Mouse (Mus musculus): ENCODE results near the gene Cep135. TPM values are rescaled to one million over a fixed set of nuclear protein-coding genes. Genes with fewer than 3 reads are reported as not detected.

Gene Cep135
- 8.7 and 9.7 TPM in 2 replicates for polyA plus RNA-seq (2015; fragmentation: Nextera tagmentation; extraction: Ambion mirVana)

DNA sequence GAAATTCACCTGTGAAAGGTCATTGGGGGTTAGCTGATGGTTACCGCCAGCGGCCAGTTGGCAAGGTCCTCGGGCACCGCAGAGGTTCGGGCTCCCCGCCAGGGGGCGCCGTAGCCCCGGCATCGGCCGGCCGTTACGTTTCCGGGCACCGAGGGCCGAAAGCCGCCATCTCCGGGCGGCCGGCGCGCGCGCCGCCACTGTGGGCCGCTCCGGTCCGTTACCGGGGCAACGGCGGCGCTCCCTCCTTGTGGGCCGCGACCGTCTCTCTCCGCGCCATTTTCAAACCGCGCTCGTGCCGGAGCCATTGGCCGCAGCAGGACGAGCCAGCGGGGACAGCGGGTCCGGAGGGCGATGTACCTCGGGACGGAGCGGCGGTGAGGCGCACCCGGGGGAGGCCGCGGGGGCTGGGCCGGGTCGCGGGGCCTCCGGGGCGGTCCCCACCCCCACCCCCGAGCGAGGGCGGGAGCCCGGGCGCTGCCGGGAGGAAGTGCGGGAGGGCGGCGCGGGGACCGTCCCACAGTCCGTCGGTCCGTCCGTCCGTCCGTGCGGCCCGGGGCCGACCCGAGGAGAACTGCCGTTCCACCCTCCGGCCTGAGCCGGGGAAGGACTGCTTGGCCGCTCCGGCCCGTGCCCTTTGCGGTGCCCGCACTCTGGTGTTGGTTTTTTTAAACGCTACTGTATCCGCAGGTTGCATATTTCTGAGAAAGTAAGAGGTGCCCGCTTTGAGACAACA is at the start of gene Cep135:
Cep135 (plus strand) TSS at position 148 of the 733 bp plus-strand sequence.
- Histone ChIP-seq H3K9ac (peak within 1 kb of the TSS; percentile 86), H3K4me1 (peaks cover 12% of the 10 kb centered on the region), H3K4me2 (replicated peaks) (peak within 1 kb of the TSS; percentile 73), H3K27ac (peak within 1 kb of the TSS; percentile 73), H3K9me3 (no peaks in the 10 kb centered on the region), H3K27me3 (no peaks in the 10 kb centered on the region), H3K36me3 (peaks cover 18% of the 10 kb centered on the region), H3K4me3 (peak within 1 kb of the TSS; percentile 89)
- under 1% methylated on average over 88 of the region's 92 CpGs for WGBS
- peak; percentile 98 for ATAC-seq (ENCODE audit: low FRiP score, low read depth)

DNA sequence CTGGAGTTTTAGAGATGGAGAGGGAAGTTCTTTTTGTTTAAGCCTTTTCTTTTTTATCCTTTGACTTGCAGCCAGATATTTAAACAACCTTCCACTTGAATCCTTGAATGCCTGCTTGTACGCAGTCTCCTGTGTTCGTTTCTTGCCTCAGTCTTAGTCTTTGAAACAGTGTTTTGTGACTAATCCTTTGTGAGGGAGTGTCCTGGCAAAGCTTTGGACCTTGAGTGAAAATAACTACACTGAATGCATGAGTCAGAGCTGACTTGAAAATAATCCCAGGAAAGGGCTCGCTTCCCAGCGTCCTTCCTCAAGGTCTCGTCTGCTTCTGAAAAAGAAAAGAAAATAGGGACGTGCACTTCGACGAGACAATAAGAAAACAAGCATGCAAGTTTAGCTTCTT is 48.3 kb upstream of the Cep135 start:
- ATAC-seq (ENCODE audit: low FRiP score, low read depth) = no peak
- Histone ChIP-seq H3K9ac (no peak overlapping the region), H3K27me3 (no peaks in the 10 kb centered on the region), H3K4me3 (no peak overlapping the region), H3K4me2 (replicated peaks) (no peak overlapping the region), H3K9me3 (no peaks in the 10 kb centered on the region), H3K36me3 (peaks cover 67% of the 10 kb centered on the region), H3K27ac (no peak overlapping the region), H3K4me1 (no peaks in the 10 kb centered on the region)
- WGBS = 89% methylated on average over 8 of the region's 8 CpGs

DNA sequence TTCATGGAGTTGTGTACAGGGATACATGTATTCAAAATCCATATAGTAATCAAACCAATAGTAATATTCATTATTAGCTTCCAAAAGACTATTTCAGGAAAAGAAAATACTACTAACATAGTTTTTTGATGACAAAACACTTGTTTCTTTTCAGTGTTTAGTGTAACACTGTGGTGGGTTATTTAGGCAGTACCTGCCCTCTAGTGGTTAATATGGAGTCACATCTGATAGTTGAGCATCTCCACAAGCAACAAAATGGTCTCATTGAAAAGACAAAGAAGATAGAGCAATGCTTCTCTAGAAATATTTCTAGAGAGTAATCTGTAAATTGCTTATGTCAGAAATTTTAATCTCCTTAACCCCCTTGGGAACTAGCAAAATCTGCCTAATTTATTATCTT is 47.7 kb upstream of the Cep135 start:
- H3K36me3 ChIP-seq = peaks cover 66% of the 10 kb centered on the region
- no peak overlapping the region for H3K4me3 ChIP-seq
- no peak overlapping the region for H3K27ac ChIP-seq
- H3K9ac ChIP-seq = no peak overlapping the region
- H3K27me3 ChIP-seq = no peaks in the 10 kb centered on the region
- no peak overlapping the region for H3K4me2 ChIP-seq (replicated peaks)
- H3K4me1 ChIP-seq = no peaks in the 10 kb centered on the region
- no peaks in the 10 kb centered on the region for H3K9me3 ChIP-seq
- no peak for ATAC-seq (ENCODE audit: low FRiP score, low read depth)

DNA sequence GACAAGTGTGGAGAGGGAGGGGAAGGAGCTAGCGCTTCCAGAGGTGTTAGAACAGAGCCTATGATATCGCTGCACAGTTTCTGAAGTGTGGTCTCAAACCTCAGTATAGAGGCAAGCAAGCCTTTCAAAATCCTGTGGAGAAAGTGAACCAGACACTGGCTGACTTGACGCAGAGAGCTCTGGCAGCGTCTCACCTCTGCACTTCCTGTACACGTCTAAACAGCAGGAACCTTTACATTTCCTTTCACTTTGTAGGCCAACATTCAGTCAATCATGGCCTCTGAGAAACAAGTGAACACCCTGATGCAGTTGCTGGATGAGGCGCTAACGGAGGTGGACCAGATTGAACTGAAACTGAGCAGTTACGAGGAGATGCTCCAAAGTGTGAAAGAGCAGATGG is 45.3 kb upstream of the Cep135 start:
- Histone ChIP-seq H3K27ac (no peak overlapping the region), H3K27me3 (no peaks in the 10 kb centered on the region), H3K4me3 (no peak overlapping the region), H3K36me3 (peaks cover 50% of the 10 kb centered on the region), H3K9me3 (no peaks in the 10 kb centered on the region), H3K9ac (no peak overlapping the region), H3K4me2 (replicated peaks) (no peak overlapping the region), H3K4me1 (no peaks in the 10 kb centered on the region)
- ATAC-seq (ENCODE audit: low FRiP score, low read depth) = no peak
- 94% methylated on average over 8 of the region's 8 CpGs for WGBS

DNA sequence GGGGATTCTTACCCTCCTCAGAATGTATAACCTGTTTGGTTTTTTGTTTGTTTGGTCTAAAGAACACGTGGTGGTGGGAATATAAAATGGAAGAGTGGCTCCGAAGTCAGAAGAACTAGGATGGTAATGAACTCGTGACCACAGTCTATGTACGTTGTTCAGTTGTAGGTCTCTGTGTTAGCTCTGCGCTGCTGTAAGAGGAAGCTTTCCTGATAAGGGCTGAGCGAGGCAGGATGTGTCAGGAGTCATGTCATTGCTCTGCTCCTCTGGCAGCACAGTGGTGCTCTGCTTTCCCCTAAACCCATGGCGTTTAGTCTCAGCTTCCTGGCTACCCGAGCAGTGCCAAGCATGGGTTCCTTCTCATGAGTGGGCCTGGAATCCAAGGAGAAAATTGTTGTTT is 38.1 kb upstream of the Cep135 start:
- peaks cover 27% of the 10 kb centered on the region for H3K36me3 ChIP-seq
- no peaks in the 10 kb centered on the region for H3K4me1 ChIP-seq
- WGBS = 93% methylated on average over 8 of the region's 8 CpGs
- ATAC-seq (ENCODE audit: low FRiP score, low read depth) = no peak
- H3K27me3 ChIP-seq = no peaks in the 10 kb centered on the region
- H3K9ac ChIP-seq = no peak overlapping the region
- no peaks in the 10 kb centered on the region for H3K9me3 ChIP-seq
- H3K27ac ChIP-seq = no peak overlapping the region
- H3K4me2 ChIP-seq (replicated peaks) = no peak overlapping the region
- no peak overlapping the region for H3K4me3 ChIP-seq

DNA sequence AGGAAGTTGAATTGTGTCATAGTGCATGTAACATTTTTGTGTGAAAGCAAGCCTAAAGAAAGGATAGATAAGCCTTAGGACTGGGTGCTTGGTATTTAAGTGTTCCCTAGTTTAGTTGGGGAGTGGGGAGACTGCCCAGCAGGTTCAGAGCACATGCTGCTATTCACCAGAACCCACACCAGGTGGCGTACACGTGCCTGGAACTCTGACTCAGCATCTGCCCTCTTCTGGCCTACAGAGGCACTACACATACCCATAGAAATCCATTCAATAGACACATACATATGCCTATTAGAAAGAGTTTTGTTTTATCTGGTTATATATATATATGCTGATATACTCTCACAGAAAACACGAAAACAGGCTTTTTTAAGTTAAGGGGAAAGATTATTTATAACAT is 23.2 kb upstream of the Cep135 start:
- no peak overlapping the region for H3K4me2 ChIP-seq (replicated peaks)
- H3K27me3 ChIP-seq = no peaks in the 10 kb centered on the region
- no peak overlapping the region for H3K9ac ChIP-seq
- ATAC-seq (ENCODE audit: low FRiP score, low read depth) = no peak
- WGBS = 38% methylated on average over 3 of the region's 3 CpGs
- H3K4me1 ChIP-seq = no peaks in the 10 kb centered on the region
- peaks cover 73% of the 10 kb centered on the region for H3K36me3 ChIP-seq
- no peak overlapping the region for H3K27ac ChIP-seq
- H3K4me3 ChIP-seq = no peak overlapping the region
- H3K9me3 ChIP-seq = no peaks in the 10 kb centered on the region

DNA sequence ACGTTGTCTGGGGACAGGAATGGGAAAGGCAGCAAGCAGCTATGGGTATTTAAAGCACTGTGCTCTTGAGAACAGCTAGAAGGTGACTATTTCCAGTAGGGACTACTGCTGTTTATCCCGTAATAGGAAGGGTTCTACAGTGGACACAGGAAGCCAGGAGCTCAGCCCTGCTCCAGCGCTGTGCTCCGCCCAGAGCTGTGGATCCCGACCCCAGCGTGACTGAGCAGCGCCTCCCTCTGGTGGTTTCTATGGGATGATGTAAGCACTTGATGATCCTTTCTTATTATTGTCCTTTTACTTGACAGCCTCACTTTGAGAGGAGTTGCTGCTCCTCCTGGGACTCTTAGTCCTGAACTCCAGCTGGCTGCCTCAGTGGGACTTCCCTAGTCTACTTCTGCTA is 14.2 kb upstream of the Cep135 start:
- Histone ChIP-seq H3K36me3 (peaks cover 24% of the 10 kb centered on the region), H3K27me3 (no peaks in the 10 kb centered on the region), H3K9me3 (no peaks in the 10 kb centered on the region), H3K4me1 (no peaks in the 10 kb centered on the region), H3K27ac (no peak overlapping the region), H3K4me2 (replicated peaks) (no peak overlapping the region), H3K4me3 (no peak overlapping the region), H3K9ac (no peak overlapping the region)
- no peak for ATAC-seq (ENCODE audit: low FRiP score, low read depth)
- 79% methylated on average over 7 of the region's 7 CpGs for WGBS

DNA sequence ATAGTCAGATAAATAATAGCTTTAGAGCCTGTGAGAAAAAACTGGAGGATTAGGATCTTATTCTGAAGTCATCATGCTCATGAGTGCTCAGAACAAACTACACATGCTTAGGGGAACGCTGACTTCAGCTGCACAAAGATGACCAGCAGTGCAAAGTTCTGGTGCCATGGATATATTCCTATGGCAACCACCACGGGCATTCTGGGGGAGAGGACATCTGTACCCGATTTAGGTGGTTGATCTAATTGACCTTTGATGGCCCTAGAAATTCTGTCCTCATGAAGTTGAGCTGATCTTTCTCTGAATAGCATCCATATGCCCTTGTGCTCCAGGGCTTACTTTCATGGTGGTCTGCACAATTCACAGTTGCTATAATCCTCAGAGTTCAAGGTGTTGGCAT is 11.5 kb upstream of the Cep135 start:
- H3K27me3 ChIP-seq = no peaks in the 10 kb centered on the region
- no peak overlapping the region for H3K9ac ChIP-seq
- H3K36me3 ChIP-seq = no peaks in the 10 kb centered on the region
- no peak for ATAC-seq (ENCODE audit: low FRiP score, low read depth)
- WGBS = 30% methylated on average over 3 of the region's 3 CpGs
- H3K4me2 ChIP-seq (replicated peaks) = no peak overlapping the region
- H3K27ac ChIP-seq = no peak overlapping the region
- H3K4me1 ChIP-seq = no peaks in the 10 kb centered on the region
- H3K9me3 ChIP-seq = no peaks in the 10 kb centered on the region
- H3K4me3 ChIP-seq = no peak overlapping the region

DNA sequence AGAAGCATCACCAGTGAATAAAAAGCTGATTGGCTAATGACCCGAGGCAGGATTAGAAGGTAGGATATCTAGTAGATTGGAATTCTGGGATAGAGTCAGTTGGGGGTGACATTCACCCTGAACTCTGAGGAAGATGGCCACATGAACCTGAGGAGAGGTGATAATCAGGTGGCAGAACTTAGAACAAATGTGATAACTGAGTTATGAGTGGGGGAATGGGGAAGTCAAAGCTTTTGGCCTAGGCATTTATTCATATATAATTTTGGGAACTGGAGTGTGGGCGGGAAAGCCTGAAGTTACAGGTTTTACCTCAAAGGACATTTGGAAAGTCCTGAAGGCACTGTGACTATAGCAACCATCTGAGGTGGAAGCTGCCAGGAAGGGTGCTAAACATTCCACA is 3.1 kb upstream of the Cep135 start:
- Histone ChIP-seq H3K9me3 (no peaks in the 10 kb centered on the region), H3K27ac (no peak overlapping the region), H3K4me1 (peaks cover 11% of the 10 kb centered on the region), H3K27me3 (no peaks in the 10 kb centered on the region), H3K9ac (no peak overlapping the region), H3K36me3 (no peaks in the 10 kb centered on the region), H3K4me3 (no peak overlapping the region), H3K4me2 (replicated peaks) (no peak overlapping the region)
- no peak for ATAC-seq (ENCODE audit: low FRiP score, low read depth)
- WGBS = 80% methylated on average over 2 of the region's 2 CpGs

DNA sequence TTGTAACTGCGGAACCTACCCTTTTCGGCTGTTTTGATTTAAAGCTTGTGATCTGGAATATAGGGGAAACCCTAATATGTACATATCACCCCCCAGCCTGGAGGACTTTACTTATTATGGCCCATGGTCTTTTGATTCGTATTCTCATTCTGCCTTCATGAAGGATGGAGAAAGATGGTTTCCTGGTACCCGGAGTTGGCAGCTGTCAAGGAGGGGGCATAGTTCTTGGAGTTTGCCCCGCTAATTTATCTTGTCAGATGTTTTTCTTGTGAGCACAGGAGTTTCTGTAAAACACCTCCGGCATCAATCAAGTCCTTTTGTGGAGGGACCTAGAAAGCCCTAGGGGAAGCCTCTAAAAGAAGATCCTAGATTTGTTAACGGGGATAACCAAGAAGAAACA is 813 bp downstream of the Cep135 start:
- Histone ChIP-seq H3K36me3 (peaks cover 24% of the 10 kb centered on the region), H3K27ac (no peak overlapping the region), H3K4me2 (replicated peaks) (peak overlapping the region; percentile 73), H3K27me3 (no peaks in the 10 kb centered on the region), H3K9me3 (no peaks in the 10 kb centered on the region), H3K4me1 (peaks cover 12% of the 10 kb centered on the region), H3K4me3 (peak overlapping the region; percentile 89), H3K9ac (peak overlapping the region; percentile 86)
- no peak for ATAC-seq (ENCODE audit: low FRiP score, low read depth)
- WGBS = 9% methylated on average over 7 of the region's 7 CpGs

DNA sequence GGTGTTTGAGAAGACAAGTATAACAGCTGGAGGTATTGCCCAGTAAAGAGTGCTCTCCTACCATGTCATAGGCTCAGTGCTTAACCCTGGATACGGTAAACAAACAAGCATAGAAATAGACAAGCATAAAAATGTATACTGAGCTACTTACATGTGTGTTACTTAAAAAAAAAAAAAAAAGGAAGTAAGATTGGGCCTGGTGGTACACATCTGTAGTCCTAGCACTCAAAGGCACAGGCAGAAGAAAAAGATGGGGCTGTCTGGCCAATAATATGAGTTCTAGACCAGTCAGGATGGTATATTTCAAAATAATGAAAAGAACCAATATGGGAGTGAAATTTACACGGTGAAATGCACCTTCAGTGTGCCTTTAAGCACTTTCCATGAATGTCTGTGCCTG is 1.5 kb downstream of the Cep135 start:
- Histone ChIP-seq H3K9me3 (no peaks in the 10 kb centered on the region), H3K36me3 (peaks cover 30% of the 10 kb centered on the region), H3K4me1 (peaks cover 12% of the 10 kb centered on the region), H3K9ac (no peak overlapping the region), H3K27me3 (no peaks in the 10 kb centered on the region), H3K27ac (no peak overlapping the region), H3K4me3 (no peak overlapping the region), H3K4me2 (replicated peaks) (no peak overlapping the region; the same call in 1 of the 2 replicates)
- 95% methylated on average over 2 of the region's 2 CpGs for WGBS
- no peak for ATAC-seq (ENCODE audit: low FRiP score, low read depth)

DNA sequence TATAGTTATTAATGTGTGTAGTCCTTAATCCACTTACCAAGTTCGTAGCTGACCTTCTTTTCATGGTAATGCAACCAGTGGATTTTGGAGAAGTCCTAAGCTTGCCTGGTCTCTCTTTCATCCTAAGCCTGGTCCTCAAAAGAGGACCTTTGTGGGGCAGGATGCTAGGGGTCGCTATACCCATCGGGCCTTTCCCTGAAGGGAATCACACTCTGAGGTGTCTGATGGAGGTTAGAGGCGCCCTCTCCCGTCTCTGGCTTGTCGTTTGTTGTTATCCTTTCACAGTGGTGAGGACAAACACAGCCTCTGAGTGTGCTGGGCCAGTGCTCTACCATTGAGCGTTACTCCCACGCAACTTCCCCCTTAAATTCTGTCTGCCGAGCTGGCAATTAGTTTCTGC is 3.4 kb downstream of the Cep135 start:
- Histone ChIP-seq H3K27ac (no peak overlapping the region), H3K9ac (no peak overlapping the region), H3K9me3 (no peaks in the 10 kb centered on the region), H3K4me2 (replicated peaks) (no peak overlapping the region), H3K4me3 (no peak overlapping the region), H3K36me3 (peaks cover 49% of the 10 kb centered on the region), H3K4me1 (peaks cover 12% of the 10 kb centered on the region), H3K27me3 (no peaks in the 10 kb centered on the region)
- ATAC-seq (ENCODE audit: low FRiP score, low read depth) = no peak
- WGBS = 54% methylated on average over 9 of the region's 9 CpGs

DNA sequence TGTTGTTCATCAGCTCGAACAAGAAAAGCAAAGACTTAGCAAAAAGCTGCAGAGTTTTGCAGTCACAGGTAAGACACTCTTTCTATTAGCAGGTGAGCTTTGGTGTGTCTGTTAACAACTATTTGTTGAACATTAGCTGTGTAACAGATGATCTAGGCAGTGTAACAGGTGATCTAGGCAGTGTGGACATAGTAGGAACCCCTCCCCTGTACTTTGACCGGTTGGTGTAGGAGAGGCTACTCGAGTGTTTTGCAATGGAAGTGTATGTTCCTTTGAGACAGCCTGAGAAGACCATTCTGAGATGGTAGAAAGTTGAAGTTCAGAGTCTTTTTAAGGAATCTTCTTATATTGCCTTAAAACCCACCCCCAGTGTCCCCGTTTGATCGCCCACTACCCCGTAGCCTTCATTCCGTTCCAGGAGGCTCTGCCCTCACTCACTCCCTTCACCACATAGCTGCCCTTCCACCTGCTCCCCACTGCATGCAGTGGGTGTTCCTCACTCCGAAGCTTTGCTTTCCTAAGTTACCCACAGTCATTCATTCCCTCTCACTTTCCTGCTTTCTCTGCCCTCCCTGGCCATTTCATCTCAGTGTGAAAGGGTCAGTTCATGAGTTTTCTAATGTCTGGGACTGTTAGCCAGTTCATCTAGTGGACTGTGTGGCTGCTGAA is 21.3 kb downstream of the Cep135 start:
- ATAC-seq (ENCODE audit: low FRiP score, low read depth) = no peak

More for the DNA sequence above, 21.3 kb downstream of the Cep135 start:
- no peaks in the 10 kb centered on the region for H3K9me3 ChIP-seq
- no peak overlapping the region for H3K4me3 ChIP-seq
- no peak overlapping the region for H3K9ac ChIP-seq
- H3K36me3 ChIP-seq = peaks cover 77% of the 10 kb centered on the region
- WGBS = 93% methylated on average over 8 of the region's 8 CpGs
- no peaks in the 10 kb centered on the region for H3K27me3 ChIP-seq
- H3K4me2 ChIP-seq (replicated peaks) = no peak overlapping the region
- no peaks in the 10 kb centered on the region for H3K4me1 ChIP-seq
- no peak overlapping the region for H3K27ac ChIP-seq

Data from limb, embryonic 13.5 days (tissue).